Mouse (Mus musculus): ENCODE results near the gene Fam83d. TPM values are rescaled to one million over a fixed set of nuclear protein-coding genes. Genes with fewer than 3 reads are reported as not detected.

Gene Fam83d
- total and polyA plus RNA-seq, 3 experiments, result 3.4 to 9.6 (median 6.1) TPM

GRCm38 (mm10) chr2:158833221-158833620, 65.3 kb downstream of the Fam83d start:
- ATAC-seq (ENCODE audit: extremely low read depth, insufficient number of reproducible peaks, low FRiP score, poor library complexity, severe bottlenecking) (no peak), DNase-seq (ENCODE audit: low spot score) (no peak)

GRCm38 (mm10) chr2:158833645-158834044, 65.8 kb downstream of the Fam83d start:
- ATAC-seq (ENCODE audit: extremely low read depth, insufficient number of reproducible peaks, low FRiP score, poor library complexity, severe bottlenecking) (no peak), DNase-seq (ENCODE audit: low spot score) (no peak)
- Histone ChIP-seq H3K36me3 (replicated peaks) (peaks cover 96% of the 10 kb centered on the region), H3K27me3 (ENCODE audit: insufficient read depth, low read length) (no peaks in the 10 kb centered on the region), H3K4me1 (ENCODE audit: insufficient read depth, low read depth, low read length) (no peaks in the 10 kb centered on the region), H3K9me3 (replicated peaks) (no peaks in the 10 kb centered on the region), H3K4me3 (ENCODE audit: low read depth, low read length) (no peak overlapping the region)
- TF ChIP-seq TAL1 (conservative IDR thresholded peaks at IDR 0.05; ENCODE audit: low read depth, low read length), result no peak
- no peak for TF ChIP-seq CTCF (IDR thresholded peaks at IDR 0.05; ENCODE audit: low read depth, low read length)
- TF ChIP-seq GATA1 (IDR thresholded peaks at IDR 0.05; ENCODE audit: borderline replicate concordance, low read length), result no peak
- no peak for TF ChIP-seq GATA2 (IDR thresholded peaks at IDR 0.05; ENCODE audit: borderline replicate concordance, low read depth, low read length)
- no peak for TF ChIP-seq POLR2AphosphoS5 (IDR thresholded peaks at IDR 0.05; ENCODE audit: insufficient replicate concordance, low read depth, low read length)

More at GRCm38 (mm10) chr2:158833221-158833620, 65.3 kb downstream of the Fam83d start:
- Histone ChIP-seq H3K4me1 (ENCODE audit: insufficient read depth, low read depth, low read length) (no peaks in the 10 kb centered on the region), H3K27me3 (ENCODE audit: insufficient read depth, low read length) (no peaks in the 10 kb centered on the region), H3K9me3 (replicated peaks) (no peaks in the 10 kb centered on the region), H3K36me3 (replicated peaks) (peaks cover 96% of the 10 kb centered on the region), H3K4me3 (ENCODE audit: low read depth, low read length) (no peak overlapping the region)
- TF ChIP-seq GATA2 (IDR thresholded peaks at IDR 0.05; ENCODE audit: borderline replicate concordance, low read depth, low read length) (no peak), TAL1 (conservative IDR thresholded peaks at IDR 0.05; ENCODE audit: low read depth, low read length) (no peak), CTCF (IDR thresholded peaks at IDR 0.05; ENCODE audit: low read depth, low read length) (no peak), GATA1 (IDR thresholded peaks at IDR 0.05; ENCODE audit: borderline replicate concordance, low read length) (no peak), POLR2AphosphoS5 (IDR thresholded peaks at IDR 0.05; ENCODE audit: insufficient replicate concordance, low read depth, low read length) (no peak)

Other genes with a start within 250 kb of the Fam83d start
- gene Slc32a1, start 157.3 kb upstream of the Fam83d start, total RNA-seq (2014; fragmentation: Nextera tagmentation), result not detected in 2 replicates
- not detected in 2 replicates for gene Slc32a1, start 157.3 kb upstream of the Fam83d start, total RNA-seq (2017)
- gene Slc32a1, start 157.3 kb upstream of the Fam83d start, polyA plus RNA-seq (2012), result 0.02 TPM in 1 of 2 replicates, not detected in the other
- 22.5 and 24.7 TPM in 2 replicates for gene Actr5, start 143.2 kb upstream of the Fam83d start, total RNA-seq (2014; fragmentation: Nextera tagmentation)
- 20.2 and 22.5 TPM in 2 replicates for gene Actr5, start 143.2 kb upstream of the Fam83d start, total RNA-seq (2017)
- gene Actr5, start 143.2 kb upstream of the Fam83d start, polyA plus RNA-seq (2012), result 18.2 and 19.7 TPM in 2 replicates
- gene Ppp1r16b, start 102.7 kb upstream of the Fam83d start, total RNA-seq (2014; fragmentation: Nextera tagmentation), result 0.34 and 0.75 TPM in 2 replicates
- 0.06 and 0.16 TPM in 2 replicates for gene Ppp1r16b, start 102.7 kb upstream of the Fam83d start, total RNA-seq (2017)
- gene Ppp1r16b, start 102.7 kb upstream of the Fam83d start, polyA plus RNA-seq (2012), result not detected in 2 replicates
- gene Dhx35, start 26.7 kb downstream of the Fam83d start, total RNA-seq (2014; fragmentation: Nextera tagmentation), result 19.5 and 24.2 TPM in 2 replicates
- gene Dhx35, start 26.7 kb downstream of the Fam83d start, total RNA-seq (2017), result 20.4 and 28.2 TPM in 2 replicates
- gene Dhx35, start 26.7 kb downstream of the Fam83d start, polyA plus RNA-seq (2012), result 9.6 and 9.9 TPM in 2 replicates

Data from G1E (cell line).